Mouse (Mus musculus) stomach, postnatal 0 days (tissue): ENCODE results near the gene Wnk4. TPM values are rescaled to one million over a fixed set of nuclear protein-coding genes. Genes with fewer than 3 reads are reported as not detected.

Experiments
- ATAC-seq: fragments of 200-750 bp; cut with Nextera tagmentation; 2 replicates; pipeline ENCODE4 v1.8.0; 2017; ENCODE audit not compliant: low FRiP score, low TSS enrichment
- DNase-seq: peaks from one replicate; pipeline ENCODE4 v3.0.0-alpha.2; 2016; ENCODE audit warnings: low spot score
- H3K27ac ChIP-seq: fragments of 300-500 bp; sonication (generic); replicated peaks from 2 replicates; pipeline ENCODE4 v1.5.1; 2014; ENCODE audit warnings: mild to moderate bottlenecking, control low read depth
- H3K27me3 ChIP-seq: fragments of 300-500 bp; sonication (generic); 2 replicates; pipeline ENCODE4 v1.6.1; 2014; ENCODE audit warnings: low read length; ENCODE audit not compliant: control insufficient read depth, insufficient read depth
- H3K36me3 ChIP-seq: fragments of 300-500 bp; sonication (generic); 2 replicates; pipeline ENCODE4 v1.6.1; 2014; ENCODE audit warnings: low read length, mixed read lengths; ENCODE audit not compliant: control insufficient read depth, insufficient read depth
- H3K4me1 ChIP-seq: fragments of 300-500 bp; sonication (generic); replicated peaks from 2 replicates; pipeline ENCODE4 v1.6.1; 2014; ENCODE audit warnings: antibody characterized with exemption; ENCODE audit not compliant: control insufficient read depth, insufficient read depth
- H3K4me2 ChIP-seq: fragments of 300-500 bp; sonication (generic); replicated peaks from 2 replicates; pipeline ENCODE4 v1.6.1; 2014; ENCODE audit warnings: low read depth, mild to moderate bottlenecking, control low read depth, moderate library complexity
- H3K4me3 ChIP-seq: fragments of 300-500 bp; sonication (generic); 2 replicates; pipeline ENCODE4 v1.5.1; 2014; ENCODE audit warnings: low read depth, low read length, control low read depth
- H3K9ac ChIP-seq: fragments of 300-500 bp; sonication (generic); 2 replicates; pipeline ENCODE4 v1.6.1; 2014; ENCODE audit warnings: mild to moderate bottlenecking, low read length, control low read depth, mixed read lengths
- H3K9me3 ChIP-seq: fragments of 300-500 bp; sonication (generic); 2 replicates; pipeline ENCODE4 v1.6.1; 2016; ENCODE audit warnings: low read length; ENCODE audit not compliant: control insufficient read depth
- CTCF ChIP-seq: IDR thresholded peaks from 2 replicates; pipeline ENCODE4 v1.5.1; 2016; ENCODE audit warnings: antibody characterized with exemption, low read depth, mild to moderate bottlenecking, moderate library complexity
- EP300 ChIP-seq: optimal IDR thresholded peaks from 2 replicates; pipeline ENCODE3; 2016; ENCODE audit warnings: antibody characterized with exemption
- WGBS: fragments of 180-500 bp; shearing (Covaris S2); extraction: QIAGEN DNeasy Blood & Tissue Kit; methylation state at CpG from one replicate; pipeline ENCODE4 v1.1.7; 2014; 5-methylcytosine and 5-hydroxymethylcytosine counted together
- polyA plus RNA-seq: library from polyadenylated mRNA; unstranded; fragments of >200 nt; fragmentation: Nextera tagmentation; extraction: Ambion mirVana; gene quantifications from 2 replicates; pipeline ENCODE4 v1.2.1, GENCODE M21; 2015

Gene Wnk4
- polyA plus RNA-seq, 1 experiment from 2014 or later = 15.9 TPM

- Histone ChIP-seq H3K4me2 (peak overlapping the region; percentile 97), H3K9ac (peak overlapping the region; percentile 89; the same call in 1 of the 2 replicates), H3K36me3 (peaks cover 4% of the 10 kb centered on the region; the same call in 1 of the 2 replicates), H3K27ac (no peak overlapping the region), H3K9me3 (no peaks in the 10 kb centered on the region), H3K4me1 (peaks cover 7% of the 10 kb centered on the region; the same call in 1 of the 2 replicates), H3K27me3 (no peaks in the 10 kb centered on the region), H3K4me3 (peak overlapping the region; percentile 89)
- DNase-seq = no peak
- no peak for TF ChIP-seq EP300
- peak; percentile 56 for TF ChIP-seq CTCF
- 59% methylated on average over 7 of the region's 7 CpGs for WGBS
- ATAC-seq = no peak
These were observed 40.5 kb downstream of the Wnk4 start for GRCm38 (mm10) chr11:101300881-101301280.

- peaks cover 4% of the 10 kb centered on the region; the same call in 1 of the 2 replicates for H3K36me3 ChIP-seq
- WGBS = 11% methylated on average over 26 of the region's 26 CpGs
- H3K9ac ChIP-seq = peak overlapping the region; percentile 89
- H3K27ac ChIP-seq = peak overlapping the region; percentile 74
- DNase-seq (no peak), ATAC-seq (peak; percentile 11; the same call in 1 of the 2 replicates)
- H3K4me2 ChIP-seq = peak overlapping the region; percentile 97
- H3K27me3 ChIP-seq = no peaks in the 10 kb centered on the region
- TF ChIP-seq CTCF (no peak), EP300 (no peak)
- H3K4me1 ChIP-seq = peaks cover 7% of the 10 kb centered on the region; the same call in 1 of the 2 replicates
- no peaks in the 10 kb centered on the region for H3K9me3 ChIP-seq
- H3K4me3 ChIP-seq = peak overlapping the region; percentile 89
These were observed 41.1 kb downstream of the Wnk4 start for GRCm38 (mm10) chr11:101301299-101302003.

GRCm38 (mm10) chr11:101302004-101302798, 41.8 kb downstream of the Wnk4 start, which contains the start of gene Becn1:
TSS of gene Becn1 (minus strand) at chr11:101302286.
- H3K4me1 ChIP-seq = peaks cover 7% of the 10 kb centered on the region; the same call in 1 of the 2 replicates
- ATAC-seq (peak; percentile 93), DNase-seq (peak; percentile 97)
- H3K9me3 ChIP-seq = no peaks in the 10 kb centered on the region
- H3K9ac ChIP-seq = peak within 1 kb of the TSS; percentile 89
- peak within 1 kb of the TSS; percentile 74 for H3K27ac ChIP-seq
- TF ChIP-seq CTCF = peak; percentile 99
- TF ChIP-seq EP300 = no peak
- peak within 1 kb of the TSS; percentile 97 for H3K4me2 ChIP-seq
- peak within 1 kb of the TSS; percentile 89 for H3K4me3 ChIP-seq
- 6% methylated on average over 39 of the region's 39 CpGs for WGBS
- no peaks in the 10 kb centered on the region for H3K27me3 ChIP-seq
- peaks cover 4% of the 10 kb centered on the region; the same call in 1 of the 2 replicates for H3K36me3 ChIP-seq

GRCm38 (mm10) chr11:101307744-101308143, 47.4 kb downstream of the Wnk4 start:
- Histone ChIP-seq H3K36me3 (no peaks in the 10 kb centered on the region), H3K9ac (no peak overlapping the region), H3K4me2 (no peak overlapping the region), H3K4me3 (no peak overlapping the region), H3K4me1 (no peaks in the 10 kb centered on the region), H3K27me3 (no peaks in the 10 kb centered on the region), H3K27ac (no peak overlapping the region), H3K9me3 (no peaks in the 10 kb centered on the region)
- ATAC-seq (peak; percentile 47; the same call in 1 of the 2 replicates), DNase-seq (no peak)
- 22% methylated on average over 5 of the region's 5 CpGs for WGBS
- no peak for TF ChIP-seq EP300
- TF ChIP-seq CTCF = no peak

DNA sequence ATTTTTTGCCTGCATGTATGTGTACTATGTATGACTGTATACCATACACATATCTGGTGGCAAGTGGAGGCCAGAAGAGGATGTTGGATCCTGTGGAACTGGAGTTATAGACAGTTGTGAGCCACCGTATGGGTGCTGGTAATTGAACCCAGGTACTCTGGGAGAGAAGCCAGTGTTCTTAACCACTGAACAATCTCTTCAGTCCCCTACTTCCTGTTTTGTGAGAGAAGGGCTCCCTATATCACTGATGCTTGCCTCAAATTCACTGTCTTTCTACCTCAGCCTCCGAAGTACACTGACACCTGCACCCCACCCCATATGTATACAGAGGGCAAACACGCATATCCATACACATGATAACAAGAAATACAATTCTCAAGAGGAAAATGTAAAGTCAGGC, 50.7 kb downstream of the Wnk4 start:
- Histone ChIP-seq H3K4me2 (no peak overlapping the region), H3K27me3 (no peaks in the 10 kb centered on the region), H3K4me1 (no peaks in the 10 kb centered on the region), H3K9ac (no peak overlapping the region), H3K36me3 (no peaks in the 10 kb centered on the region), H3K4me3 (no peak overlapping the region), H3K9me3 (no peaks in the 10 kb centered on the region), H3K27ac (no peak overlapping the region)
- WGBS = 83% methylated on average over 3 of the region's 3 CpGs
- no peak for DNase-seq
- no peak for ATAC-seq
- TF ChIP-seq CTCF (no peak), EP300 (no peak)
